Mouse (Mus musculus) embryonic facial prominence, embryonic 11.5 days (tissue): ENCODE data around the gene Smim5. TPM values are rescaled to one million over a fixed set of nuclear protein-coding genes. Genes with fewer than 3 reads are reported as not detected.
A peak's percentile ranks its signal among the peaks of the same experiment; 100 is the strongest.

ENCODE experiments used
- ATAC-seq: fragments of 200-750 bp; cut with Nextera tagmentation; replicated peaks from 2 replicates; pipeline ENCODE4 v1.8.0; 2017; ENCODE audit warnings: low read depth; ENCODE audit not compliant: insufficient number of reproducible peaks, low FRiP score, low TSS enrichment
- DNase-seq: peaks from one replicate; pipeline ENCODE4 v3.0.0-alpha.2; 2015; ENCODE audit warnings: low spot score
- H3K27ac ChIP-seq: fragments of 300-500 bp; sonication (generic); replicated peaks from 2 replicates; pipeline ENCODE4 v1.5.1; 2014; ENCODE audit warnings: mild to moderate bottlenecking, low read depth, low read length, control low read depth
- H3K27me3 ChIP-seq: fragments of 300-500 bp; sonication (generic); 2 replicates; pipeline ENCODE4 v1.6.1; 2014; ENCODE audit warnings: mild to moderate bottlenecking, low read length, moderate library complexity, mixed read lengths; ENCODE audit not compliant: control insufficient read depth, insufficient read depth
- H3K36me3 ChIP-seq: fragments of 300-500 bp; sonication (generic); replicated peaks from 2 replicates; pipeline ENCODE4 v1.6.1; 2014; ENCODE audit warnings: low read depth, mild to moderate bottlenecking, low read length, moderate library complexity, mixed read lengths; ENCODE audit not compliant: control insufficient read depth, insufficient read depth
- H3K4me1 ChIP-seq: fragments of 300-500 bp; sonication (generic); 2 replicates; pipeline ENCODE4 v1.6.1; 2014; ENCODE audit warnings: low read length, mixed read lengths; ENCODE audit not compliant: control insufficient read depth, insufficient read depth
- H3K4me2 ChIP-seq: fragments of 300-500 bp; sonication (generic); 2 replicates; pipeline ENCODE4 v1.6.1; 2014; ENCODE audit warnings: low read depth, mild to moderate bottlenecking, control low read depth, low read length, moderate library complexity
- H3K4me3 ChIP-seq: fragments of 300-500 bp; sonication (generic); 2 replicates; pipeline ENCODE4 v1.5.1; 2014; ENCODE audit warnings: low read depth, low read length, control low read depth
- H3K9ac ChIP-seq: fragments of 300-500 bp; sonication (generic); replicated peaks from 2 replicates; pipeline ENCODE4 v1.6.1; 2014; ENCODE audit warnings: mild to moderate bottlenecking, control low read depth, low read length
- H3K9me3 ChIP-seq: fragments of 300-500 bp; sonication (generic); replicated peaks from 2 replicates; pipeline ENCODE4 v1.6.1; 2016; ENCODE audit warnings: mild to moderate bottlenecking, low read length, inconsistent platforms, mixed read lengths; ENCODE audit not compliant: control insufficient read depth
- WGBS: fragments of 180-500 bp; shearing (Covaris S2); extraction: QIAGEN DNeasy Blood & Tissue Kit; methylation state at CpG from one replicate; pipeline ENCODE4 v1.1.7; 2014; 5-methylcytosine and 5-hydroxymethylcytosine counted together
- polyA plus RNA-seq: library from polyadenylated mRNA; unstranded; fragments of >200 nt; fragmentation: Nextera tagmentation; extraction: Ambion mirVana; gene quantifications from 2 replicates; pipeline ENCODE4 v1.2.1, GENCODE M21; 2014

The Smim5 gene
- polyA plus RNA-seq, 1 experiment from 2014 or later, result 1.4 TPM

GRCm38 (mm10) chr11:115933747-115934110 is 34.0 kb downstream of the Smim5 start:
- DNase-seq (no peak), ATAC-seq (peak; percentile 64)
- WGBS, result under 1% methylated on average over 16 of the region's 16 CpGs
- Histone ChIP-seq H3K9me3 (no peaks in the 10 kb centered on the region), H3K27me3 (no peaks in the 10 kb centered on the region), H3K27ac (no peak overlapping the region), H3K4me3 (peak overlapping the region; percentile 95), H3K9ac (peak overlapping the region; percentile 90), H3K4me1 (no peaks in the 10 kb centered on the region), H3K4me2 (peak overlapping the region; percentile 74), H3K36me3 (no peaks in the 10 kb centered on the region)

GRCm38 (mm10) chr11:115939690-115940329 is 40.0 kb downstream of the Smim5 start:
- no peak overlapping the region for H3K27ac ChIP-seq
- peaks cover 4% of the 10 kb centered on the region; the same call in 1 of the 2 replicates for H3K36me3 ChIP-seq
- no peaks in the 10 kb centered on the region for H3K9me3 ChIP-seq
- no peak overlapping the region for H3K4me3 ChIP-seq
- WGBS, result 42% methylated on average over 6 of the region's 6 CpGs
- no peaks in the 10 kb centered on the region for H3K4me1 ChIP-seq
- peak; percentile 86 for DNase-seq
- H3K4me2 ChIP-seq, result no peak overlapping the region
- H3K9ac ChIP-seq, result no peak overlapping the region
- H3K27me3 ChIP-seq, result no peaks in the 10 kb centered on the region
- ATAC-seq, result no peak

GRCm38 (mm10) chr11:115941980-115942379 is 42.2 kb downstream of the Smim5 start:
- Histone ChIP-seq H3K9me3 (no peaks in the 10 kb centered on the region), H3K4me1 (no peaks in the 10 kb centered on the region), H3K36me3 (peaks cover 7% of the 10 kb centered on the region; the same call in 1 of the 2 replicates), H3K9ac (no peak overlapping the region), H3K4me2 (no peak overlapping the region), H3K4me3 (no peak overlapping the region), H3K27me3 (no peaks in the 10 kb centered on the region), H3K27ac (no peak overlapping the region)
- DNase-seq (no peak), ATAC-seq (no peak)
- WGBS, result 83% methylated on average over 7 of the region's 7 CpGs

GRCm38 (mm10) chr11:115945247-115945646 is 45.5 kb downstream of the Smim5 start:
- Histone ChIP-seq H3K27ac (no peak overlapping the region), H3K36me3 (peaks cover 7% of the 10 kb centered on the region; the same call in 1 of the 2 replicates), H3K27me3 (no peaks in the 10 kb centered on the region), H3K4me3 (no peak overlapping the region), H3K9ac (no peak overlapping the region), H3K4me2 (no peak overlapping the region), H3K4me1 (no peaks in the 10 kb centered on the region), H3K9me3 (no peaks in the 10 kb centered on the region)
- ATAC-seq, result no peak
- 90% methylated on average over 8 of the region's 8 CpGs for WGBS
- DNase-seq, result no peak

- H3K4me1 ChIP-seq, result no peaks in the 10 kb centered on the region
- H3K36me3 ChIP-seq, result peaks cover 7% of the 10 kb centered on the region; the same call in 1 of the 2 replicates
- H3K27ac ChIP-seq, result no peak overlapping the region
- no peaks in the 10 kb centered on the region for H3K9me3 ChIP-seq
- H3K4me2 ChIP-seq, result no peak overlapping the region
- ATAC-seq, result no peak
- WGBS, result 92% methylated on average over 9 of the region's 9 CpGs
- no peak overlapping the region for H3K9ac ChIP-seq
- DNase-seq, result no peak
- H3K27me3 ChIP-seq, result no peaks in the 10 kb centered on the region
- H3K4me3 ChIP-seq, result no peak overlapping the region
Measured at GRCm38 (mm10) chr11:115946221-115946828, 46.6 kb downstream of the Smim5 start.

GRCm38 (mm10) chr11:115948316-115948715 is 48.5 kb downstream of the Smim5 start:
- ATAC-seq (no peak), DNase-seq (no peak)
- H3K4me2 ChIP-seq, result no peak overlapping the region
- H3K27ac ChIP-seq, result no peak overlapping the region
- H3K9ac ChIP-seq, result no peak overlapping the region
- no peak overlapping the region for H3K4me3 ChIP-seq
- H3K4me1 ChIP-seq, result no peaks in the 10 kb centered on the region
- WGBS, result 90% methylated on average over 9 of the region's 9 CpGs
- no peaks in the 10 kb centered on the region for H3K9me3 ChIP-seq
- peaks cover 7% of the 10 kb centered on the region; the same call in 1 of the 2 replicates for H3K36me3 ChIP-seq
- no peaks in the 10 kb centered on the region for H3K27me3 ChIP-seq

GRCm38 (mm10) chr11:115950719-115951118 is 51.0 kb downstream of the Smim5 start:
- no peak overlapping the region for H3K4me3 ChIP-seq
- peaks cover 5% of the 10 kb centered on the region; the same call in 1 of the 2 replicates for H3K36me3 ChIP-seq
- no peaks in the 10 kb centered on the region for H3K27me3 ChIP-seq
- no peaks in the 10 kb centered on the region for H3K9me3 ChIP-seq
- H3K27ac ChIP-seq, result no peak overlapping the region
- WGBS, result 79% methylated on average over 2 of the region's 2 CpGs
- no peak overlapping the region for H3K9ac ChIP-seq
- DNase-seq (no peak), ATAC-seq (no peak)
- no peak overlapping the region for H3K4me2 ChIP-seq
- no peaks in the 10 kb centered on the region for H3K4me1 ChIP-seq

GRCm38 (mm10) chr11:115954712-115955111 is 54.9 kb downstream of the Smim5 start:
- H3K27me3 ChIP-seq, result no peaks in the 10 kb centered on the region
- no peak overlapping the region for H3K9ac ChIP-seq
- ATAC-seq (no peak), DNase-seq (no peak)
- no peaks in the 10 kb centered on the region for H3K4me1 ChIP-seq
- WGBS, result 87% methylated on average over 5 of the region's 5 CpGs
- no peak overlapping the region for H3K27ac ChIP-seq
- H3K9me3 ChIP-seq, result no peaks in the 10 kb centered on the region
- H3K4me2 ChIP-seq, result no peak overlapping the region
- H3K36me3 ChIP-seq, result peaks cover 5% of the 10 kb centered on the region
- no peak overlapping the region for H3K4me3 ChIP-seq
